Mouse (Mus musculus) embryonic stem cell, embryonic (primary cell): ENCODE measurements around the gene Gbgt1.

Experiments used
- CTCF ChIA-PET, 4 experiments: fragments of 300-600 bp in 2 of 4; fragments of 350-600 bp in 2 of 4; sonication (Branson Sonifier 250); formaldehyde crosslinking; loops; one replicate each; lab custom pipeline; 2022; ENCODE audit warnings: inconsistent platforms in 2 of 4; lab: Charles Lee
- POLR2A ChIA-PET, 4 experiments: fragments of 300-600 bp in 2 of 4; fragments of 350-600 bp in 2 of 4; sonication (Branson Sonifier 250); formaldehyde crosslinking; loops; one replicate each; lab custom pipeline; 2022; ENCODE audit warnings: antibody characterized with exemption in 4 of 4, inconsistent platforms in 1 of 4; lab: Charles Lee

Gene Gbgt1

GRCm38 (mm10) chr2:28539949-28540348, 43.3 kb downstream of the Gbgt1 start:
- POLR2A ChIA-PET, result interaction anchor here in 1 of 4 experiments (1.3 kb wide), 1 partner anchor 11 kb away, joined by 3 read pairs; no protein-coding TSS in a partner anchor

DNA sequence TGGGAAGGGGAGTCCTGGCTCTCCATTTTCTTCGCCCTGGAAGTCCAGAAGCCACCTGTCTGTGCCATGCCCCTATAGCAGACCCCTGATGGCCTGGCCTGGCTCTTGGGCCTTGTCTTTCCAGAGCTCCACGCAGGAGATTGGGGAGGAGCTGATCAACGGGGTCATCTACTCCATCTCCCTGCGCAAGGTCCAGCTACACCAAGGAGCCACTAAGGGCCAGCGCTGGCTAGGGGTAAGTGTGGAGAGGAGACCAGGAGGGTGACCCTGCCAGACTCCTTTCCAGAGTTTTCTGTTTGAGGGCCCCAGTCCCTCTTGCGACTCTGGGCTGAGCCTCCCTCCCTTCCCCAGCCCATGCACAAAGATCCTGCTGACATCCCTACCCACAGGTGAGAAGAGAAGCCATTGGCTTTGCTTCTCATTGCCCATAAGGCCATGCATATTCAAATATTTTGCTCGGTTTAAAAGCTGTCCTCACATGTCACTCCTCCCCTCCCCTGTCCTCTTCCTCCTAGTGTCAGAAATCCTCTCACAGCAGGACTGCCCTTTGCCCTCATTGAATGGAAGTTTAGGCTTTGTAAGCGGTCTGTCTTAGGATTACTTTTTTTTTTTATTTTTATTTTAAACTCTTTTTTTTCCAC, 44.0 kb downstream of the Gbgt1 start:
- POLR2A ChIA-PET, result interaction anchor here in 2 of 4 experiments (0.7 to 1.3 kb wide), 2 partner anchors 11 to 16 kb away, joined by 3 to 5 read pairs; no protein-coding TSS in a partner anchor

More at GRCm38 (mm10) chr2:28539949-28540348, 43.3 kb downstream of the Gbgt1 start:
- CTCF ChIA-PET, result interaction anchor here in 1 of 4 experiments (2.0 kb wide), 1 partner anchor 9 kb away, joined by 8 read pairs; no protein-coding TSS in a partner anchor

GRCm38 (mm10) chr2:28543894-28544293, 47.2 kb downstream of the Gbgt1 start:
- CTCF ChIA-PET, result interaction anchor here in 2 of 4 experiments (1.3 to 8.4 kb wide), 3 partner anchors 26 to 32 kb away, joined by 3 to 60 read pairs (median 3); no protein-coding TSS in a partner anchor
- POLR2A ChIA-PET, result interaction anchor here (0.6 to 1.0 kb wide), 5 partner anchors 11 to 899 kb away, joined by 3 to 5 read pairs (median 3); no protein-coding TSS in a partner anchor

More for the DNA sequence above, 44.0 kb downstream of the Gbgt1 start:
- CTCF ChIA-PET, result no interaction called here

GRCm38 (mm10) chr2:28545976-28546375, 49.3 kb downstream of the Gbgt1 start:
- ChIA-PET POLR2A (interaction anchor here (0.8 to 4.0 kb wide), 13 partner anchors 11 to 34 kb away, joined by 3 to 24 read pairs (median 4); no protein-coding TSS in a partner anchor), CTCF (interaction anchor here (0.6 to 8.4 kb wide), 9 partner anchors 8 to 117 kb away, joined by 3 to 60 read pairs (median 10); partner anchors contain the start of gene Ralgds (in 1 of the 4))

DNA sequence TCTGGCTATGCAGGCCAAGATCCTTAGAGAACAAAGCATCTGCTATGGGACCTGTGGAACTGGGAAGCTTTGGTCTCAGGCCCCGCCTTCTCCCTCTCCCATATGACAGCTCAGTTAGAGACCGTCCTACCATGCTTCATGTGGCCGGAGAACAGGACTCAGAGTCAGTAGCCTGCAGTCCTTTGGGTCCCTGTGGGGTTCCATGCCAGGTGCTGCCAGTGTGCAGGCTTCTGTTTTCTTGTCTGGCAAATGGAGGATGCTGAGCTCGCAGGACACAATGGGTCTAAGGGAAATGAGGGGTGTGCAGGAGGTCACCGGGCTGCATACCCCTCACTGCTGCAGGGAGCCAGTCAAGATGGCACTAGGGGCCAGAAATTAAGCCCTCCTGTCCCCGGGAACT, 49.9 kb downstream of the Gbgt1 start:
- ChIA-PET POLR2A (interaction anchor here in 3 of 4 experiments (0.9 to 4.0 kb wide), 7 partner anchors 11 to 30 kb away, joined by 3 to 24 read pairs (median 7); no protein-coding TSS in a partner anchor), CTCF (interaction anchor here (0.6 to 8.4 kb wide), 15 partner anchors 9 to 126 kb away, joined by 3 to 60 read pairs (median 5); partner anchors contain the start of gene Ralgds (in 1 of the 4))

DNA sequence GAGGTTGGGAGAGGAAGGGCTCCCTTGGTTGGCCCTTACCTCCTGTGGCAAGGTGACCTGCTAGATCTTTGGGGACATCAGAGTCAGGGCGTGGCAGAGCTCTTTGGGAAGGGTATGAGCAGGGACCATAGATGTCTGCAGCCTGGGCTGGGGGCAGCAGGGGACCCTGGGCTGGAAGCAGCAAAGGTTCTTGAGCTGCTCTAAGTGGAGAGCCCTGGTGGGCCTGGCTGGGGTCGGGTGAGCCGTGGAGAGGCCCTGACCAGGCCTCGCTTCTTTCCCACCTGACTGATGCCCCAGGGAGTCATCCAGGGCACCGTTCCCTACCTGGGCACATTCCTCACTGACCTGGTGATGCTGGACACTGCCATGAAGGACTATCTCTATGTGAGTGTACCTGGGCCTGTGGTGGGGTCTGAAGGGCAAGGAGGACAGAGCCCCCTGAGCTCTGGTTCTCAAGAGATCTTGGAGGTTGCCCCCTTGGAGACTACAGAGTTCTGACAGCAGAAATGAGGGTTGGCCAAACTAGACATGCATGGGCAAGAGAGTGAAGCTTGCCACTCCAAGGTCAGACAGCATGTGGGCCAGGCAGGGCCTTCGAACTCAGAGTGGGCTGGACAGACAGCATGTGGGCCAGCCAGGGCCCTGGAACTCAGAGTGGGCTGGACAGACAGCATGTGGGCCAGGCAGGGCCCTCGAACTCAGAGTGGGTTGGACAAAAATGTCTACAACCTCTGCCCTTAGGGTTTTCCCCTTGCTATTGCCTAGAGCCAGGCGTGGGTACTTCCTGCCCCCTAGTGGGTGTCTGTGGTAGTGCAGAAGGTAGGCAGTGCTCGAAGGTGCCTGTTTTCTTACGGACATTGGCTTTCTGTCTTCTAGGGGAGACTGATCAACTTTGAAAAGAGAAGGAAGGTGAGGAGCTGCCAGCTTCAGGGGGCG, 50.8 kb downstream of the Gbgt1 start:
- POLR2A ChIA-PET, result interaction anchor here in 3 of 4 experiments (1.0 to 4.0 kb wide), 8 partner anchors 12 to 75 kb away, joined by 3 to 24 read pairs (median 6); no protein-coding TSS in a partner anchor

GRCm38 (mm10) chr2:28549157-28549556, 52.5 kb downstream of the Gbgt1 start:
- ChIA-PET CTCF (interaction anchor here (0.7 to 8.4 kb wide), 17 partner anchors 10 to 114 kb away, joined by 3 to 60 read pairs (median 4); partner anchors contain the start of gene Gtf3c5 (in 3 of the 4)), POLR2A (interaction anchor here in 3 of 4 experiments (0.8 to 4.0 kb wide), 10 partner anchors 12 to 74 kb away, joined by 3 to 24 read pairs (median 4); partner anchors contain the start of gene Gtf3c5 (in 1 of the 3))

More for the DNA sequence above, 50.8 kb downstream of the Gbgt1 start:
- CTCF ChIA-PET, result interaction anchor here (0.6 to 8.4 kb wide), 25 partner anchors 9 to 1161 kb away, joined by 3 to 60 read pairs (median 5); partner anchors contain the start of genes Gtf3c5 (in 1 of the 4) and Ralgds (in 1 of the 4)

- CTCF ChIA-PET, result interaction anchor here in 1 of 4 experiments (0.6 to 0.9 kb wide), 2 partner anchors 35 to 88 kb away, joined by 3 read pairs; no protein-coding TSS in a partner anchor
- POLR2A ChIA-PET, result interaction anchor here in 2 of 4 experiments (0.5 to 0.9 kb wide), 2 partner anchors 11 to 24 kb away, joined by 3 read pairs; no protein-coding TSS in a partner anchor
Observed at GRCm38 (mm10) chr2:28552301-28552700, 55.6 kb downstream of the Gbgt1 start.
